15 mouse cellular contexts compared by ENCODE assay signal in the genomic region with DNA sequence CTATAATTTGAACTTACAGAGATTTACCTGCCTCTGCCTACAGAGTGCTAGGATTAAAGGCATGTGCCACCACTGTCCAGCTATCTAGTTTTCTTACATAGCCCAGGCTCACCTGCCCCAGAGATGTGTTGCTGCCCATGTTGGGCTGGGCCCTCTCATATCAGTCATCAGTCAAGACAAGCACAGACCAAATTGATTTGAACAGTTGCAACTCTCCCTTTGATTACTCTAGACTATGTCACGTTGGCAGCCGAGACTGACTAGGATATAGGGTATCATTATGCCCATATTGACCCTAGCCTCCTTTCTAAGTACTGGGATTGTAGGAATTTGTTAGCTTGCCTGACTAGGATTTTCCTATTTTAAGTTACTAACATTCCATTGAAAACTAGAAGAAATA.
"Had no signal": no experiment of that assay in that cellular context is flagged by ENCODE, and none has a peak within 500 bp of the region (broad histone marks: within the 10 kb centered on the region; RNA-seq: fewer than 3 reads in every experiment).

No protein-coding gene starts in this region.

- DNase-seq: retina, postnatal 1 day; right cerebral cortex, adult 18-20 months; right cerebral cortex, postnatal 14 days; right cerebral cortex, postnatal 25 days; right cerebral cortex, postnatal 4 days; spleen, adult 18-20 months; thymus, adult 18-20 months; thymus, adult 2 months; thymus, postnatal 14 days; thymus, postnatal 25 days; thymus, postnatal 36 days; thymus, postnatal 4 days had no signal

- H3K27me3 ChIP-seq: neural tube, embryonic 15.5 days; stomach, embryonic 15.5 days had no signal

- H3K4me2 ChIP-seq: neural tube, embryonic 15.5 days; stomach, embryonic 15.5 days had no signal

- H3K9me3 ChIP-seq: neural tube, embryonic 15.5 days; stomach, embryonic 15.5 days had no signal

- H3K9ac ChIP-seq: neural tube, embryonic 15.5 days; stomach, embryonic 15.5 days had no signal

- H3K27ac ChIP-seq: neural tube, embryonic 15.5 days; stomach, embryonic 15.5 days; stomach, postnatal 0 days had no signal

- H3K4me3 ChIP-seq: neural tube, embryonic 15.5 days; stomach, embryonic 15.5 days had no signal
